Mouse (Mus musculus) layer of hippocampus, postnatal 10 days (tissue): Measurements from ENCODE around the gene Zfp936. TPM values are rescaled to one million over a fixed set of nuclear protein-coding genes. Genes with fewer than 3 reads are reported as not detected.
"Not testable (repeated sequence)": the region's sequence is repeated elsewhere in the genome, so short reads cannot be mapped to it uniquely, and the experiment has no call there.

ENCODE experiments used
- DNase-seq, 2 experiments: peaks; one replicate each; pipeline ENCODE4 v3.0.0; 2021; ENCODE audit warnings: low spot score in 2 of 2
- long read RNA-seq: library from polyadenylated mRNA; stranded (forward); transcript quantifications from one replicate; pipeline ENCODE4 v2.0.0, GENCODE M21; 2023
- microRNA-seq, 2 experiments: library from miRNA; unstranded; fragments of <30 nt; microRNA quantifications; one replicate each; pipeline ENCODE4 v1.2.0; 2021
- total RNA-seq, 2 experiments: library from RNA; stranded (reverse); gene quantifications; 2 replicates each; pipeline ENCODE4 v1.2.3; 2021

The Zfp936 gene
- total RNA-seq, result not detected
- long read RNA-seq, result 0 reads

- not testable (repeated sequence) for DNase-seq
Measured at GRCm38 (mm10) chr7:43113929-43114328, at the start of gene Zfp936. Zfp936 (plus strand) TSS chr7:43114229.

GRCm38 (mm10) chr7:43077831-43078230, 36.2 kb upstream of the Zfp936 start:
- DNase-seq, result no peak

- DNase-seq, result not testable (repeated sequence)
Measured at GRCm38 (mm10) chr7:43128691-43129090, 14.7 kb downstream of the Zfp936 start.

GRCm38 (mm10) chr7:43164121-43164520, 50.1 kb downstream of the Zfp936 start:
- not testable (repeated sequence) for DNase-seq

- not testable (repeated sequence) for DNase-seq
Measured at GRCm38 (mm10) chr7:43167101-43167500, 53.1 kb downstream of the Zfp936 start.

GRCm38 (mm10) chr7:43167811-43168210, 53.8 kb downstream of the Zfp936 start:
- DNase-seq, result not testable (repeated sequence)

GRCm38 (mm10) chr7:43168212-43168611, 54.2 kb downstream of the Zfp936 start:
- not testable (repeated sequence) for DNase-seq

- no peak for DNase-seq
Measured at GRCm38 (mm10) chr7:43177003-43177702, 63.1 kb downstream of the Zfp936 start.

GRCm38 (mm10) chr7:43213781-43214180, 99.8 kb downstream of the Zfp936 start:
- not testable (repeated sequence) for DNase-seq

Small RNA genes lying within 50 kb of the gene (microRNA-seq; reads per million reads assigned to microRNA genes)
- 0 reads per million in 2 experiments for gene Gm22707

Other genes starting within 250 kb of the Zfp936 start
- under 1 TPM; 0.18 to 0.25 TPM for gene Gm2381, start 247.0 kb upstream of the Zfp936 start, total RNA-seq
- gene Vmn2r63, start 180.4 kb upstream of the Zfp936 start, total RNA-seq, result not detected
- gene Gm9268, start 95.5 kb upstream of the Zfp936 start, total RNA-seq, result not detected
- 10 to 100 TPM; 22.9 to 23.9 TPM for gene Zfp715, start 199.1 kb downstream of the Zfp936 start, total RNA-seq
- gene Siglecf, start 237.1 kb downstream of the Zfp936 start, total RNA-seq, result 1 to 10 TPM in 1 of 2 experiments, under 1 TPM in 1; 0.49 to 1.0 TPM